Mouse (Mus musculus) C2C12 (cell line): ENCODE results near the gene Snx29.

Experiments
- CTCF ChIP-seq: IDR thresholded peaks from one replicate; pipeline ENCODE4 v1.5.1; 2011; ENCODE audit not compliant: control insufficient read depth, insufficient read depth, insufficient read length
- FOSL1 ChIP-seq: IDR thresholded peaks from one replicate; pipeline ENCODE4 v1.8.0; 2011; ENCODE audit warnings: mild to moderate bottlenecking, low read length; ENCODE audit not compliant: poor library complexity, insufficient read depth, severe bottlenecking
- MYOG ChIP-seq: IDR thresholded peaks from one replicate; pipeline ENCODE4 v1.6.1; 2011; ENCODE audit not compliant: control insufficient read depth, insufficient read length; ENCODE audit errors: extremely low read depth

DNA sequence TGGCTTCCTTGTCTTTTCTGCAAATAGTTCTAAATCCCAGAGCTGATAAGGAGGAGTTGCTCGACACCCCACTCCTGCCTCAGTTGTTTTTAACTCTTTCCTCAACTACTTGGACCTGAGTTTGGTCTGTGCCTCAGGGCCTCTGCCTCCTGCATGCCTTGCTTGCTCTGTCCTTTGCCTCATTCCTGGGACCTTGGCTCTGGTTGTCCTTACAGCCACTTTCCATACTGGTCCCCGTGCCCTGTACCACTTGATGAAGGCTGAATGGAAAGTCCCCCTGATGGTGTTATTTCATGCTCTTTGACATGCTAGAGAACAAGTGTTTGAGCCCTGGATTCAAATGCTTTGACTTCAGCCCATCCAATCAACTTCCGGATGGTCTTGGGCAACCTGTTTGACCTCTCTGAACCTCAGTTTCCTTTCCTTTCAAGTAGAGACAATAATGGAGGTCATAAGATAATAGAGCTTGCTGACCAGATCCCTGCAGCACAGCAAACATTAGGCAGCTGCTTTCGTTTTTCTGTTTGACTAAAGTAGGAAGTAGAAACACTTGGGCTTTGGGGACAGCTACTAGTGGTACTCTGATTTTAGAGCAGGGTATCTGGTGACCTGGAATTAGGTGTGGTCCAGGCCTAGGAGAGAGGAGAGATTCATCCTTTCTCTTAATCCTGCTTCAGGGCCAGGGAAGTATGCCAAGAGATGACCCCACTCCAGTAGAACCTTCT, 365.7 kb downstream of the Snx29 start:
- TF ChIP-seq CTCF (no peak), FOSL1 (no peak), MYOG (no peak)
